Mouse (Mus musculus) regulatory T cell (primary cell): ENCODE results near the gene Ndufb3.
"Not testable (repeated sequence)": the region's sequence is repeated elsewhere in the genome, so short reads cannot be mapped to it uniquely, and the experiment has no call there.

Source experiments
- in situ Hi-C: fragments of 300-600 bp; cut with MboI, MseI; formaldehyde crosslinking; loops from one replicate; pipeline ENCODE4 v1.15.1; 2025; ENCODE audit warnings: high pct_unique_total_duplicates

The Ndufb3 gene

DNA sequence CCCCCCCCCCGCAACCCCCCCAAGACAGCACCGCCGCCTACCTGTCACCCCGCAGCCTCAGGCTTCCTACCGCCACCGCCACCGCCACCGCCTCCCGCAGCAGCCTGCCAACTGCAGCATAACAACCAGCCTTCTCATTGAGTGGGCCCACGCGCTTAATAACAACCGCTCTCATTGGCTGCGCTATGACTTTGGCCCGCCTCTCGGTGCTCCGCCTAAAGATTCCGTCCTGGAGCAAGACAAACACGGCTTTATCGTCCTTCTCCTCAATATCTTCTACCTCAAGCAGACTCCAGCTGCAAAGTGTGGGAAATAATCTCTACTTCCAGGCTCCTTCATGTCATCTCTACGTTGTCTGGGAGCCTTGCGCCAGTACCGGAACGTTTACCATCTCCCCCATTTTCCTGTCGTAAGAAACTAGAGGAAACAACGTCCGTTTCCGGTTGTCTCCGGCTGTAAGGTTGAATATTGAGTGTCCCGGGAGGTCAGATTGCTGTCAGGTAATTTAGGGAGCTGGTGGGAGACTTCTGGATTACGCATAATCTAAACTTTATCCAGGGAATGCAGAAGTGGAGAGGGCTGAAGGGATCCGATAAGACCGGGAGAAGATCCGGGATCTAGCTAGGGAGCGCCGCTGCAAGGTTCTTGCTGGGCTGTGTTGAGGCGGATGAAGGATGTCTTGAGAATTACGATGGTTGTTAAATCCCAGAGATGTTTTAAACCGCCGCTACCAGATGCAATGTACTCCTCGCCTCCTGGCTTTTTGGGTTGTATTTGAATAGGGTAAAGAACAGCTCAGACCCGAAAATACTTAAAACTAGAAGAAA is at the start of gene Ndufb3, which contains the start of gene Fam126b:
TSS of gene Ndufb3 (plus strand) at position 214 of the 827 bp plus-strand sequence.
TSS of gene Fam126b (minus strand) at position 153 of the 827 bp plus-strand sequence.
- in situ Hi-C loops = no loop called here

DNA sequence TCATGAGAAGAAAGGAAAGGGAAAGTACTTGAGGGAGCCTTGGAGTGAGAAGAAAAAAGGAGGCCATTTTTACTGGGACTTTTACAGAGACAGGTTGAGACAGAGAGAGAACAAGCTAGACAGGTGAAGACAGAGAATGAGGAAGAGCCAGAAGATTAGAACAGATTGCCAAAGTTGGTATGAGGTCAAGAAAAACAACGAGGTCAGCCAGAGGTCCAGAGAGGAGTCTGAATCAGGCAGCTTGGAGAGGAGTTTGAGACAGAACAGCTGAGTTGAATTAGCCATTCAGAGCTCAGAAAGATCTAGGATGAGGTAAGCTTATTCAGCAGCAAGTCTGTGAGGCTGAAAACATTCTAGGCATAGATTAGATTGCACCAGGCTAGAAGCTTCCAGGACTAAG is 44.8 kb upstream of the Ndufb3 start:
- in situ Hi-C loops = no loop called here

DNA sequence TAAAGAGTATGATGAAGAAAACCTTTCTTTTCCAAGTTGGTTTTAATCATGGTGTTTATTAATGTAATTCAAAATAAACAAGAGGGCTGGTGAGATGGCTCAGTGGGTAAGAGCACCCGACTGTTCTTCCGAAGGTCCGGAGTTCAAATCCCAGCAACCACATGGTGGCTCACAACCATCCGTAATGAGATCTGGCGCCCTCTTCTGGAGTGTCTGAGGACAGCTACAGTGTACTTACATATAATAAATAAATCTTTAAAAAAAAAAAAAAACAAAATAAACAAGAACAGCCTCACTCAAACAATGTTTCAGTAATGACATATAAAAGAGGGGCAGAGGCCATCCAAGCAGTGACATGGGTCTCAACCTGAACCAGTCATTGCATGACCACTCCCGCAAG is 25.8 kb upstream of the Ndufb3 start:
- in situ Hi-C loops = loop anchor here (5.0 kb wide), 1 partner anchor 117 kb away; no protein-coding TSS in a partner anchor

DNA sequence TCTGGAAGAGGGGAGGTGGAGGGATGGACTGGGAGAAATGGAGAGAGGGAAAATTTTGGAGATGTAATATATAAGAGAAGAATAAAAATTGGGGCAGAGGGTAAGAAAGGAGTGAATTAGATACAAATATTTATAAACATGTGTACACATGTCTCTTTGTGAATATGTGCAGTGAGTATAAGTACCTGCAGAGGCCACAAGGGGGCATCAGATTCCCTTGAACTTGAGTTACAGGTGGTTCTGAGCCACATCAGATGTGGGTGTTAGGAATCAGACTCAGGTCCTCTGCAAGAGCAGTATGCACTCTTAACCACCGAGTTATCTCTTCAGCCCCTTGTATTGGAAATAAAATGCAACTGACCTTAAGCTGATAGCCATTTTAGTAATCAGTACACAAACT is 23.7 kb upstream of the Ndufb3 start:
- in situ Hi-C loops = loop anchor here (5.0 kb wide), 1 partner anchor 115 kb away; no protein-coding TSS in a partner anchor

DNA sequence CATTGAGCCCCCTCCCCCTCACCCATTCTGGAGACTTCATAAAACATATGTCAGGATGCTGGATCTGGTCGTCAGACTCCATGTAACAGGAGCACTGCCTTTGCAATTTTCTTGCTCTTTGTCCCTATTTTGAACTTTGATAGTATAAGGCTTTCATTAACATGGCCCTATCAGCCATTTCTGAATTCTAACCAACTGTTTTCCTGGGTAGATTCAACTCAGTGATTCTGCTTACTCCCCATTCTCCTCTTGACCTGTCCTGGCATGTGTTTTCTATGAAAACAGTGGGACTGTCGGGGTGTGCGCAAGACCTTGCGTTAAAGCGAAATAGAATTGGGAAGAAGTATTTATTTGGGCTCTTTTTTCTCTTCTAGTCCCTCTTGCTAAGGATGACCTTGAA is 21.2 kb upstream of the Ndufb3 start:
- in situ Hi-C loops = loop anchor here (5.0 kb wide), 1 partner anchor 112 kb away; no protein-coding TSS in a partner anchor

DNA sequence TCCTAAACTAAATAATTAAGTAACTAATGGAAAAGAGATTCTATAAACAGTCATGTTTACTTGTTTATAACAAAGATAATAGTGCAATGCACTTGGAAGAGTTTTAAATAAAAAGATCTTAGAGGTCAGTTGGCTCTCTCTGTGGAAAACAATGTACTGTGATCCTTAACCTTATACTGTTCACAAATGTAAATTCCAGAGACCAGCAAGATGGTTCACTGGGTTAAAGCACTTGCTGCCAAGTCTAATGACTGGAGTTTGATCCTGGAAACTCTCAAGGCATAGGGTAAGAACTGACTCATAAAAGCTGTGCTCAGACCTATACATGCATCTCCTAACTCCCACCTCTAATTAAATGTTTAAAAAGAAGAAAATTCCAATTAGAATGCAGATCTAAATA is 19.6 kb upstream of the Ndufb3 start:
- in situ Hi-C loops = no loop called here

DNA sequence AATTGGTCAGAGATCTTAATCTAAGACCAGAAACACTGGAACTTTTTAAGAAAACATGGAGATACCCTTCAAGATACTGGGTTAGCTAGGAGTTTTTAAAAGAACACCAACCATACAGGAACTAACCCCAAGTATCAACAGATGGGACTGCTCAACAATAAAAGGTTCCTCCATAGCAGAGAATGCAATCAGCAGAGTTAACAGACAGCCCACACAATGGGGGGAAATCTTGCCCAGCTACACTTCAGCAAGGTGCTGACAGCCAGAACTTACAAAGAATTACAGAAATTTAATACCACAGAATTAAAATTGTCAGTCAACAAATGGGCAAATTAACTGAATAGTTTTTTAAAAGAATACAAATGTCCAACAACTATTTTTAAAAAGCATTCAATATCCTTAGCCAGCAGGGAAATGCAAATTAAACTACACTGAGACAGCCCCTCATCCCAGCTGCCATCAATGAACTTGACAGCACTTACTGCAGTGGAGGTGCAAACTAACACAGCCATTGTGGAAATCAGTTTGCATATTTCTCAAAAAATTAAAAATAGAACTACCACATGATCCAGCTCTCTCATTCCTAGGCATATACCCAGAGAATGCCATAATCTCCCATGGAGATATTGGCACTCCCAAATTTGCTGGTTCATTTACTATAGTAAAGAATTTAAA is 17.6 kb upstream of the Ndufb3 start:
- in situ Hi-C loops = no loop called here

DNA sequence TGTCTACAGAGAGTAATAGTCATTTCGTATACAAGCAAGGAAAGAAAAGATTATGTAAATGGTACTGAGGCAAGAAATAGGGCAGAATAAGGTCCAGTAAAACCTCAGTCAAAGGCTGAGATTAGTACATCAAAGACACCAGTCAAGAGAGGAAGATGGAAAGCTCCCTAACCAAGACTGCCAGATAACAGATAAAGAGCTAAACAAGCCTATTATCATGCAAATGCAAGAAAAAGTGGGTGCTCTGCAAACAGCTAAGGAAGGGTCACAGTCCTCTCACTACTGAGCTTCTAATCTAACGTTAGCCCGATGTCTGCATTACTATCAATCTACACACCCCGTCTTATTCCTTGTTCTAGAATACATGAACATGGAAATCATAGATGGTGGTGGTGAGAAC is 15.7 kb upstream of the Ndufb3 start:
- in situ Hi-C loops = no loop called here

DNA sequence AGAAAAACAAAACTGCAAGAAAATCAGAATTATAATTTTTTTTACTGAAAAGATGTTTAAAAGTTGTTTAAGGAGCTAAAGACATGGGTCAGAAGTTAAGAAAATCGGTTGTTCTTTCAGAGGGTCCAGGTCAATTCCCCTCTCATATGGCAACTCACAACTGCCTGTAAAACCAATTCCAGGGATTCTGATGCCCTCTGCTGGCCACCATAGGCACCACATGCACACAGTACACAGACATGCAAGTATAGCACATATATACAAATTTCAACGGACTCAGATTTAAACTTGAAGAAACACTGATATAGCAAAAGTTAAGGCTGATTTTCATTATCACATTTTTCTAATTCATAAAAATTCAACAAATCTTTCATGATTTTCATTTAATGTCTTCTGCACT is 7.0 kb upstream of the Ndufb3 start:
- in situ Hi-C loops = no loop called here

DNA sequence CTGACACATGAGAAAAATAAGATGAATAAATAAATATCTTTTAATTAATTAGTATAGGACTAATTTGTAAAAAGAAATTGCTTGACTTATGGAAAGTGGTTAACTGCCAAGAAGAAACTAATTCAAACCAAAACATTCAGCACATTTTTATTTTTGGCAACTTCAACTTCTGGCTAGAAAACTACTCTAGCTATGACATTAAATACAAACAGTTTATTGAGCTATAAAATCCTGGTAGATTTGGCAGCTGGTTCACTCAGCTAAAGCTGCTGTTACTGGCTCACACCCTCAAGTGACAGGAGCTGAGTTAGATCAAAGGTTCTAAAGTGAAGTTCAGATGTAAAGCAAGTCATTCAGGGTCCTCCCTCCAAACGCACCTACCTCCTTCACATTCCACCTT is 3.6 kb upstream of the Ndufb3 start:
- in situ Hi-C loops = no loop called here

DNA sequence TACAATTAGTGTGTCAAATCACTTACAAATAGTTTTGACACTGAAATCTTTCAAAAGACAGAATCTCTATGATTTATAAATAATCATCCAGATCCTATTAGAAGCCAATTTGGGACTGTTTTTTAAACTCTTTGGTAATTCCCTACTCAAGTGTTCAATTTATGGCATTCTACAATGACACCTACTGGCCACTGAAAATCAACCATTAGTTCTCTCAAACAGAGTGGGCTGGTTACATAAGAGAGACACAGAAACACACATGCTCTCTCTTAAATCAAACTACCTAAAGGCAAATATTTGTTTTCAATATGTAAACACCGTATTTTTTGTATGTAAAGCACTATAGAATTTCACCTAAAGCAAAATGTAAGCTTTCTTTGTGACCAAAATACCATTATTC is 1.9 kb upstream of the Ndufb3 start:
- in situ Hi-C loops = no loop called here

DNA sequence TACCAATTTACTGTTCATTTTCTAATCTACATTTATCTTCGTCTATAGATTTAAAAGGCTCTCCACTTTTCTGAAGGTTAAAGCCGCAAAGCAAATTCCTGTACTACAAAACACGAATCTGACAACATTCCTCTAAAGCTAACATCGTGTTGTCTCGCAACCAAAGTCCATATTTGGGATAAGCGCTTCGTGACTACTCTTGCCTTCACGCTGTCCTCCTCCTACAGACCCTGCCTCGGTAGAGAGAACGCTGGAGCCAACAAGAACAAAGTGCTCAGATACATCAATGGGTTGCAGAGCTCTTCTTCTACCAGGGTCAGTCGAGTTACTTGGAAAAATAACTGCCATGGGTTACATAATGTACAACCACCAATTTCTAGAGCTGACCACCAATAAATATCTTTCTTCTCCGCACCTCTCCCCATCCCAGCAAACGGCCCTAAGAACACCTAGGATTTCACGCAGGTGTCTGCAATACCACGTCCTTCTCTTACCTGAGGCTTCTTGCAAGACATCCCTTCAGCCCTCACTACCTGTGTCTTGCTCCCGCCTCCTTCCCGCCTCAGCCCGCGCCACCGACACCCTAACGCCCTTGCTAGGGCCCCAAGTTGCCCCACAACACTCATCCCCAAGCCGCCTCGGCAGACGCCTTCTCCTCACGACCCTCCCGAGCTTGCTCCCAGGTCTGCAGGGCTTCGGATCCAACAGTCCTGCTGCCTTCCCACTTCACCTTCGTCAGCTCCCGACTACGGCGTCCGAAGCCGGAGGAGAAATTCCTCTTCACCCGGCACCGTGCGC is 612 bp upstream of the Ndufb3 start:
- in situ Hi-C loops = no loop called here

DNA sequence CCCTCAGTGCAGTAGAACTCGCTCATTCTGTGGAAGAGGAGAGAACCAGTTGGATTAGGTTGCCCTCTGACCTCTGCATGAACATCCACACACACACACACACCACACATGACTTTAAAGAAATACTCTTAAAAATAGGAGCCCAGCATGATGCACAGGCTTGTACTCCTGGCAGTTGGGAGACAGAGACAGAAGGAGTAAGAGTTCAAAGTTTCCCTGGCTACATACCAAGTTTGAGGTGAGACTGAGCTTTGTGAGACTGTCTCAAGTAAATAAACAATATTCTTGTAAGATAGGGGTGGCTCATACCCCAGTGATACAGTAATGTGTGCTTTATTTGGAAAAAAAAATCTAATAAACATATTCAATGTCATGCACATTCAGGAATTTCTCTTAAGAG is 1.3 kb downstream of the Ndufb3 start:
- in situ Hi-C loops = no loop called here

DNA sequence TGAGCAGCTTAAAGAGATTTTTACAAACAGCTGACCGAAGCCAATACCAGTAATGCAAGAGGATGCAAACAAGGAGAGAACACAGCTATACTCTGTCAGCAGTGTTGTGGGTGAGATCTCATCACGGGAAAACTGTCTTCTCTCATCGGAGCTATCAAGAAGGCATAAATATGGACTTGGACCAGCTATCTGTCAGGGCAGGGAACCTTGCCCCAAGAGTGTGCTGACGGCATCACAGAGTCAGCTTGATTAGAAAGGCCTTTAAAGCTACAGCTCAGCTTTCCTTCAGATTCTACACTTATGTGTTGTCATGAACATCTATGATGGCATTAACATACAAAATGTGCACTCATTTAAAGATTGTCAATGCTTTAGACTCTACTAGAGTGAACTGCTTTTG is 16.5 kb downstream of the Ndufb3 start:
- in situ Hi-C loops = no loop called here

DNA sequence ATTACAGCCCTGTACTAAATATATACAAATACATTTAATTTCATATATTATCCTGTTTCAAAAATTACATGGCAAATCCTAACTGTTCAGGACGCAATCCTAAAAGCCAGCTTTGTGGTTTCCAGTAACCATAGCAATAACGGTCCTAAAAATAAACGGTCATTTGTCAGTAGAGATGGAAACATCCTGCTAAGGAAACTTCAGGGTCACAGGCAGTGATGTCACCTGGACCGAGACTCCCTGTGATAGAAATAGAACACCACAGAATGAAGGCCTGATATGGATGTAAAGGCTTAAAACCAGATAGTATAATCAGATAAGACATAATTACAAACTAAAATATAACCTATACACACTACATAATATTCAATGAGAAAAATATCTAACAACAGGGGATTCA is 17.6 kb downstream of the Ndufb3 start:
- in situ Hi-C loops = no loop called here

DNA sequence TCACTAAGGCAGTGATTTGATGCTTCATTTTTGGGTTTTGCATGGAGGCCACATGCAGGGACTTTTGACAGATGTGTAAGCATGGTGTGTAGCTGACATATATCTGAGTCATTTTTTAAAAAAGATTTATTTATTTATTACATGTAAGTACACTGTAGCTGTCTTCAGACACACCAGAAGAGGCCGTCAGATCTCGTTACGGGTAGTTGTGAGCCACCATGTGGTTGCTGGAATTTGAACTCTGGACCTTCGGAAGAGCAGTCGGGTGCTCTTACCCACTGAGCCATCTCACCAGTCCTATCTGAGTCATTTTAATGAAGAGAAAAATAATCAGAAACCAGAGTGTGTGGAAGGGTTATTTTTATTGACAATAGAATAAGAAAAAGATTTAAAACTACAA is 23.4 kb downstream of the Ndufb3 start:
- in situ Hi-C loops = not testable (repeated sequence)

DNA sequence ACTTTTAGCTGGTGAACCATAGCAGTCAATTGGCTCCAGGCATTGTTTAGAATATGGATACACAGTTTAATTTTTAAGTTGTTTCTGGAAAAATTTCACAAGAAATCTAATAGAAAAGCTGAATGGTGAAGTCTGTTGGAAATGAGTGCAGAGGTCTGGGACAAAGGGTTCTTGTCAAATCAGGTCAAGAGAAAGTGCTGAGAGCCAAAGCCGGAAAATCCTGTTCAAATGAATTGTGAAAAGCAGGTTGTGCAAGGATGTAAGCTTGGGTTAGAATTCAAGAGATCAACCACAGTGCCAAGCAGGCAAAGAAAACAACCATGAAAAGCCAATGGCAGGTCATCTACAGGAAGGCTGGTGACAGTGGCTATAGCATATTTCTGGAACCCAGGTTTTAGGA is 24.0 kb downstream of the Ndufb3 start:
- in situ Hi-C loops = no loop called here

DNA sequence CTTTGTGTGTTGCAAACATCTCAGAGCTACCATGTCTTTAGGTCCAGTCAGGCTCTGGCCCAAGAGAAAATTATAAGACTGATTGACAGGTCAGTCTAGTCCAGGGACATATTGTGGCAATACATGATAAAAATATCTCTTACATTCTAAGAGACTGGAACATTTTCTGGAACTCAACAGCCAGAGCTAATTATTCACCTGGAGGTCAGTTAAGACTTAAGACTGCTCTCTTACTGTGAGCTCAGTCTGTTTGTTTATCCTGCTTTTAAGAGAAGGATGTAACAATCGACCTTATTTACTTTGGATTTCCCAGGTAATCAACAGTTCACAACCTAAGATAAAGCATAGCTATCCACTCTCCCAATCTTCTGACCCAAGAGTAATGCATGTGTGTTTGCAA is 24.4 kb downstream of the Ndufb3 start:
- in situ Hi-C loops = no loop called here

DNA sequence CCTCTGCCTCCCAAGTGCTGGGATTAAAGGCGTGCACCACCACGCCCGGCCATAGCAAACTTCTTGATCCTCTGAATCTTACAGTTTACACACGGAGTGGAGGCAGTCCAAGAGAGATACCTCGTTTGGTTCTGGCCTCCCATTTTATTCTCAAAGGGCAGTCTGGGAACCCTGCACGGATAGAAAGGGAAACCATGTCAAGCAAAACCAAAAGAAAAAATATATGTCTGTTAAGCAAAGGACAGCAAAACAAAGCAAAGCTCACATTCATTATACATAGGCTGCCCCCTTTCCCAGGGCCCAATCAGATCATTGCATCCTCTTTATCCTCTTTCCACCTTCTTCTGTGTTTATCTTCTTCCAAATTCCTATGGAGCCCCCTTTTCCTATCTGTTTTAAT is 27.6 kb downstream of the Ndufb3 start:
- in situ Hi-C loops = no loop called here

DNA sequence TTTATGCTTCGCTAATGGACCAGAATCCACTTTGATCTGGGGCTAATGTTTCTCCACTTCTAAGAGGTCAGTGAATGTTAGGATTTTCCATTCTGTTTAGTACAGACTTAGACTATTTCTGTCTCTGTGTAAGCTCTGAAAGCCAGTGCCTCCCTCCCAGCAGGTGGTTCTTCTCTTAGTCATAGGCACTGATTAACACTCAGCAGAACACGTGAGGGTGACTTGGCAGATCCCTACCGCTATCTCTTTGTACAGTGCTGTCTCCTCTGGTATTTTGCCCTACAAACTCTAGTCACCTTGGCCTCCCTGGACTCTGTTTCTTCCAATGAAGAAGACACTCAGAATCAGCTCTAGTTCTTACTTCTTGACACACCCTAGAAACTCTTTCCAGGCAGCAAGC is 28.2 kb downstream of the Ndufb3 start:
- in situ Hi-C loops = no loop called here

DNA sequence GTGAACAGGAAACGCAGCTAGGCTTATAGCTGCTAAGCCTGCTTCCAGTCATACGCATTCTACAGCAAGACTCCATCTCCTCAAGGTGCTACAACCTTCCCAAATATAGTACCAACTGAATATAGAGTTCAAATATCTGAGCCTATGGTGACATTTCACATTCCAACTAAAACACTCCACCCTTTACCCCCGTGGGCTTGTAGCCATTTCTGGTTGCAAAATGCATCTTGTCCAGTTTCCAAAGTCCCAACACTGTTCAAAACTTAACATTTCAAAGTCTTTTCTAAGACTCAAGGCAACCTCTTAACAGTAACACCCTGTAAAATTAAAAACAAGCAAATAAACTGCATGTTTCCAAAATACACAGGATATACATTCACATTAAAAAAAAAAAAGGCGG is 29.0 kb downstream of the Ndufb3 start:
- in situ Hi-C loops = loop anchor here (5.0 kb wide), 1 partner anchor 72 kb away; no protein-coding TSS in a partner anchor

DNA sequence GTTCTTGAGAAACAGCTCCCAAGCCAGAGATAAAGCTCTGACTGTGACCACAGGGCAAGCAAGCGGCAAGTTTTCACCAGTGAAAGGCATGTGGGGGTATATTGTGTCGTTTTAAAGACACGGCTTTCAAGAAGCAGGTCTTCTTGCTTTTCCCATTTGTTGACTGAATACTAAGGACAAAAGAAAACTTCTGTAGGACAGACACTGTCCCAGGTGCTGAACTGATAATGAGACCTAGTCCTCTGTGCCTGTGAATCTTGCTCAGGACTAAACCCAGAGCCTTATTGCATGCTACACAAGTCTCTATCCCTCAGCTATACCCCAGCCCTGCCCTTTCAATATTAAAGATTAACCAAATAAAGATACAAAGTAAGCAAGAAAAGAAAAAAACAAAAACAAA is 30.0 kb downstream of the Ndufb3 start:
- in situ Hi-C loops = loop anchor here (5.0 kb wide), 1 partner anchor 71 kb away; no protein-coding TSS in a partner anchor
